17 mouse cellular contexts compared by ENCODE assay signal in genomic region chr4:45821995-45822394, GRCm38 (mm10). TPM values are rescaled to one million over a fixed set of nuclear protein-coding genes. Genes with fewer than 3 reads are reported as not detected.
DNase-seq lines count a peak whose midpoint lies in the region; ATAC-seq and TF ChIP-seq lines count a peak whose summit lies in the region.
"Had no signal": no experiment of that assay in that cellular context is flagged by ENCODE, and none has a peak within 500 bp of the region (broad histone marks: within the 10 kb centered on the region; RNA-seq: fewer than 3 reads in every experiment).

No protein-coding gene starts in this region.

- 48% methylated on average over 3 of the region's 3 CpGs for WGBS in forebrain, embryonic 11.5 days
- 24% methylated on average over 3 of the region's 3 CpGs for WGBS in hindbrain, embryonic 13.5 days
- WGBS in midbrain, embryonic 15.5 days, result 26% methylated on average over 3 of the region's 3 CpGs
- 46% methylated on average over 3 of the region's 3 CpGs for WGBS in kidney, embryonic 15.5 days

- no peak overlapping the region for H3K9ac ChIP-seq in forebrain, embryonic 11.5 days (ENCODE audit: low read length)
- no peak overlapping the region for H3K9ac ChIP-seq in hindbrain, embryonic 13.5 days
- no peak overlapping the region for H3K9ac ChIP-seq in midbrain, embryonic 15.5 days
- no peak overlapping the region for H3K9ac ChIP-seq in kidney, embryonic 15.5 days
- H3K9ac ChIP-seq: embryonic facial prominence, embryonic 13.5 days; liver, embryonic 15.5 days had no signal

- DNase-seq in brain, embryonic 14.5 days (ENCODE audit: low read depth), result peak; percentile 15
- DNase-seq in forebrain, embryonic 11.5 days (ENCODE audit: low spot score), result no peak
- DNase-seq in cerebellum, adult 18-20 months, result no peak
- DNase-seq in thymus, postnatal 10 days (ENCODE audit: low spot score in 2 of 2), result no peak
- DNase-seq: cerebellum, postnatal 10 days; gastrocnemius, postnatal 36 days; kidney, postnatal 36 days; layer of hippocampus, postnatal 36 days; thymus, postnatal 25 days had no signal

- no peak overlapping the region for H3K4me3 ChIP-seq in forebrain, embryonic 11.5 days (ENCODE audit: low read depth, low read length)
- no peak overlapping the region for H3K4me3 ChIP-seq in hindbrain, embryonic 13.5 days
- no peak overlapping the region for H3K4me3 ChIP-seq in midbrain, embryonic 15.5 days
- no peak overlapping the region for H3K4me3 ChIP-seq in kidney, embryonic 15.5 days (replicated peaks)
- H3K4me3 ChIP-seq: embryonic facial prominence, embryonic 13.5 days; liver, embryonic 15.5 days; myocyte had no signal

- peaks cover 50% of the 10 kb centered on the region for H3K4me1 ChIP-seq in forebrain, embryonic 11.5 days (replicated peaks; ENCODE audit: control insufficient read depth, insufficient read depth, low read length)
- H3K4me1 ChIP-seq in hindbrain, embryonic 13.5 days (replicated peaks), result peaks cover 92% of the 10 kb centered on the region
- peaks cover 85% of the 10 kb centered on the region for H3K4me1 ChIP-seq in midbrain, embryonic 15.5 days
- peaks cover 39% of the 10 kb centered on the region for H3K4me1 ChIP-seq in kidney, embryonic 15.5 days
- H3K4me1 ChIP-seq: liver, embryonic 15.5 days had no signal

- no peak for ATAC-seq in forebrain, embryonic 11.5 days (replicated peaks; ENCODE audit: low FRiP score)
- no peak for ATAC-seq in hindbrain, embryonic 13.5 days (ENCODE audit: low FRiP score)
- no peak for ATAC-seq in midbrain, embryonic 15.5 days (replicated peaks)
- ATAC-seq in kidney, embryonic 15.5 days (replicated peaks; ENCODE audit: low FRiP score), result no peak
- ATAC-seq: Patski had no signal

- H3K36me3 ChIP-seq in forebrain, embryonic 11.5 days (ENCODE audit: control insufficient read depth, insufficient read depth, low read length), result no peaks in the 10 kb centered on the region
- 0 out of 2 replicates have a peak, but pooled peaks cover 3% of the 10 kb centered on the region for H3K36me3 ChIP-seq in hindbrain, embryonic 13.5 days
- H3K36me3 ChIP-seq in midbrain, embryonic 15.5 days (replicated peaks), result no peaks in the 10 kb centered on the region
- H3K36me3 ChIP-seq in kidney, embryonic 15.5 days, result no peaks in the 10 kb centered on the region
- H3K36me3 ChIP-seq: embryonic facial prominence, embryonic 13.5 days; liver, embryonic 15.5 days had no signal

- H3K4me2 ChIP-seq in forebrain, embryonic 11.5 days (ENCODE audit: low read depth, low read length, severe bottlenecking), result no peak overlapping the region
- no peak overlapping the region for H3K4me2 ChIP-seq in hindbrain, embryonic 13.5 days
- H3K4me2 ChIP-seq in midbrain, embryonic 15.5 days, result no peak overlapping the region
- no peak overlapping the region for H3K4me2 ChIP-seq in kidney, embryonic 15.5 days
- H3K4me2 ChIP-seq: embryonic facial prominence, embryonic 13.5 days; liver, embryonic 15.5 days had no signal

- no peak for TF ChIP-seq CTCF in brain, embryonic 14.5 days (IDR thresholded peaks at IDR 0.05; ENCODE audit: borderline replicate concordance, extremely low read depth, insufficient read depth, insufficient read length)

- H3K9me3 ChIP-seq in forebrain, embryonic 11.5 days (ENCODE audit: control insufficient read depth, low read length), result no peaks in the 10 kb centered on the region
- no peaks in the 10 kb centered on the region for H3K9me3 ChIP-seq in hindbrain, embryonic 13.5 days
- no peaks in the 10 kb centered on the region for H3K9me3 ChIP-seq in midbrain, embryonic 15.5 days
- H3K9me3 ChIP-seq in kidney, embryonic 15.5 days (replicated peaks), result no peaks in the 10 kb centered on the region
- H3K9me3 ChIP-seq: embryonic facial prominence, embryonic 13.5 days; liver, embryonic 15.5 days had no signal

- H3K27ac ChIP-seq in forebrain, embryonic 11.5 days (ENCODE audit: low read depth, low read length), result 0 out of 2 replicates have a peak overlapping the region, but pooled peaks have one; percentile 97
- peak overlapping the region; percentile 97 for H3K27ac ChIP-seq in hindbrain, embryonic 13.5 days
- H3K27ac ChIP-seq in midbrain, embryonic 15.5 days, result peak overlapping the region; percentile 92
- H3K27ac ChIP-seq in kidney, embryonic 15.5 days, result no peak overlapping the region
- H3K27ac ChIP-seq: embryonic facial prominence, embryonic 13.5 days; liver, embryonic 15.5 days; macrophage had no signal

- peaks cover 20% of the 10 kb centered on the region for H3K27me3 ChIP-seq in forebrain, embryonic 11.5 days (ENCODE audit: control insufficient read depth, insufficient read depth, low read length)
- peaks cover 19% of the 10 kb centered on the region for H3K27me3 ChIP-seq in hindbrain, embryonic 13.5 days
- peaks cover 3% of the 10 kb centered on the region; the same call in 1 of the 2 replicates for H3K27me3 ChIP-seq in midbrain, embryonic 15.5 days (replicated peaks)
- H3K27me3 ChIP-seq in kidney, embryonic 15.5 days, result peaks cover 61% of the 10 kb centered on the region

- TF ChIP-seq POLR2A in brain, embryonic 14.5 days (IDR thresholded peaks at IDR 0.05; ENCODE audit: borderline replicate concordance, extremely low read depth, insufficient read depth, insufficient read length, poor library complexity, severe bottlenecking), result no peak

RNA-seq across cellular contexts. Expression of gene Igfbpl1, which starts 4.7 kb away (rescaled TPM):
- polyA plus RNA-seq in brain, embryonic 14.5 days (2012; rRNA removed), result 266 and 421 TPM in 2 replicates
- 83.2 and 84.0 TPM in 2 replicates for polyA plus RNA-seq in forebrain, embryonic 11.5 days (2014; fragmentation: Nextera tagmentation; extraction: Ambion mirVana)
- polyA plus RNA-seq in hindbrain, embryonic 13.5 days (2015; fragmentation: Nextera tagmentation; extraction: Ambion mirVana), result 50.5 and 67.0 TPM in 2 replicates
- 57.0 and 65.1 TPM in 2 replicates for polyA plus RNA-seq in midbrain, embryonic 15.5 days (2015; fragmentation: Nextera tagmentation; extraction: Ambion mirVana)
- 0.06 and 0.10 TPM in 2 replicates for polyA plus RNA-seq in kidney, embryonic 15.5 days (2015; fragmentation: Nextera tagmentation; extraction: Ambion mirVana)
- polyA plus RNA-seq: liver, embryonic 15.5 days; macrophage; myocyte; Patski had no signal

RNA-seq across cellular contexts. Expression of gene Aldh1b1, which starts 23.2 kb away (rescaled TPM):
- polyA plus RNA-seq in brain, embryonic 14.5 days (2012; rRNA removed), result 9.8 and 11.4 TPM in 2 replicates
- 5.0 and 5.2 TPM in 2 replicates for polyA plus RNA-seq in forebrain, embryonic 11.5 days (2014; fragmentation: Nextera tagmentation; extraction: Ambion mirVana)
- polyA plus RNA-seq in hindbrain, embryonic 13.5 days (2015; fragmentation: Nextera tagmentation; extraction: Ambion mirVana), result 17.7 and 18.0 TPM in 2 replicates
- polyA plus RNA-seq in midbrain, embryonic 15.5 days (2015; fragmentation: Nextera tagmentation; extraction: Ambion mirVana), result 22.5 and 23.3 TPM in 2 replicates
- polyA plus RNA-seq in kidney, embryonic 15.5 days (2015; fragmentation: Nextera tagmentation; extraction: Ambion mirVana), result 10.8 and 11.2 TPM in 2 replicates

RNA-seq across cellular contexts. Expression of gene Stra6l, which starts 26.5 kb away (rescaled TPM):
- 2.6 and 4.1 TPM in 2 replicates for polyA plus RNA-seq in brain, embryonic 14.5 days (2012; rRNA removed)
- 0.37 and 0.56 TPM in 2 replicates for polyA plus RNA-seq in forebrain, embryonic 11.5 days (2014; fragmentation: Nextera tagmentation; extraction: Ambion mirVana)
- 0.82 and 0.92 TPM in 2 replicates for polyA plus RNA-seq in hindbrain, embryonic 13.5 days (2015; fragmentation: Nextera tagmentation; extraction: Ambion mirVana)
- 1.0 and 1.1 TPM in 2 replicates for polyA plus RNA-seq in midbrain, embryonic 15.5 days (2015; fragmentation: Nextera tagmentation; extraction: Ambion mirVana)
- 0.57 and 0.84 TPM in 2 replicates for polyA plus RNA-seq in kidney, embryonic 15.5 days (2015; fragmentation: Nextera tagmentation; extraction: Ambion mirVana)
- polyA plus RNA-seq: embryonic facial prominence, embryonic 13.5 days; myocyte had no signal

Comparison
In these comparisons a context has a peak if more than half of its experiments do, and no peak if none do; other contexts are left out.
1. RNA of gene Igfbpl1, which starts 4.7 kb away (polyA plus RNA-seq): 266 to 421 TPM in brain, embryonic 14.5 days, 83.2 to 84.0 TPM in forebrain, embryonic 11.5 days, 50.5 to 67.0 TPM in hindbrain, embryonic 13.5 days and 57.0 to 65.1 TPM in midbrain, embryonic 15.5 days; 0.06 to 0.10 TPM in kidney, embryonic 15.5 days; every median in the first group is over 10 times any median in the second.